Mouse (Mus musculus) gastrocnemius, adult 2 months (tissue): ENCODE data around the gene Nox4. TPM values are rescaled to one million over a fixed set of nuclear protein-coding genes. Genes with fewer than 3 reads are reported as not detected.
"Not testable (repeated sequence)": the region's sequence is repeated elsewhere in the genome, so short reads cannot be mapped to it uniquely, and the experiment has no call there.

ENCODE experiments used
- DNase-seq: peaks from one replicate; pipeline ENCODE4 v3.0.0; 2022
- H3K27ac ChIP-seq: fragments of 200-600 bp; 2 replicates; pipeline ENCODE4 v1.8.1; 2022; ENCODE audit warnings: mild to moderate bottlenecking
- H3K4me3 ChIP-seq: fragments of 200-600 bp; 2 replicates; pipeline ENCODE4 v1.8.1; 2022; ENCODE audit warnings: mild to moderate bottlenecking, moderate library complexity
- CTCF ChIP-seq: fragments of 200-600 bp; IDR thresholded peaks from 2 replicates; pipeline ENCODE4 v1.8.1; 2022; ENCODE audit warnings: antibody characterized with exemption, mild to moderate bottlenecking, moderate library complexity
- intact Hi-C: fragments of 180-260 bp; cut with DNase I; formaldehyde crosslinking; loops from one replicate; pipeline ENCODE4 v1.15.1; 2025
- total RNA-seq, 2 experiments: library from RNA; stranded (reverse); gene quantifications; 2 replicates each; pipeline ENCODE4 v1.2.3; 2021

Gene Nox4
- total RNA-seq, 2 experiments from 2014 or later, result 2.2 to 2.4 TPM

DNA sequence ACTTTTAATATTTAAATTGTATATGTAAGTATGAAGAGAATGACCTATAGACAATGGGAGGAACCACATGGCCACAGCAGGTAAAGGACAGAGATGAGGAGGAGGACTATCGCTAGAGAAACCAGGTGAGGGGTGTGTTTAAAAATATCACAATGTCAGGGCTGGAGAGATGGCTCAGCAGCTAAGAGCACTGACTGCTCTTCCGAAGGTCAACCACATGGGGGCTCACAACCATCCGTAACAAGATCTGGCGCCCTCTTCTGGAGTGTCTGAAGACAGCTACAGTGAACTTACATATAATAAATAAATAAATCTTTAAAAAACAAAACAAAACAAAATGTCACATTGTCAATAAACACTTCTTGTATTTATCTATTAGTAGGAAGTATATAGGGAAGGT lies 165.5 kb downstream of the Nox4 start:
- DNase-seq, result peak; percentile 20
- H3K27ac ChIP-seq, intact Hi-C loops, H3K4me3 ChIP-seq: not testable (repeated sequence)
- peak; percentile 62 for TF ChIP-seq CTCF

DNA sequence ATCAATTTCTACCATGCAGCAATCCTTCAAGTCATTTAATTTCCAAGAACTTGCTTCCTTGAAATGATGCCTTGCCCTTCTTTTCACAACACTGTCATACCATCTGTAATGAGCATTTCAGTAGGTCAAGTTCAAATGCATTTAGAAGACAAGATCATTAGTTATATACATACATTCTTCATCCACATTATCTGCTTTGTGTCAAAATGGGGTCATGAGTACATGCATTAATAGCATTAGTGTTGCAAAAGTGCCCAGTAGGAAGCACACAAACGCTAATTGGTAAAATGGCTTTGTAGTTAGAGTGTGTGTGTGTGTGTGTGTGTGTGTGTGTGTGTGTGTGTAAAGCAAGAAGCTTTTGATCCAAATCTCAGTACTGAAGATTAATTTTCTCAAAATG lies 167.4 kb downstream of the Nox4 start:
- intact Hi-C loops, result no loop called here
- TF ChIP-seq CTCF, result no peak
- no peak for DNase-seq
- Histone ChIP-seq H3K4me3 (no peak overlapping the region), H3K27ac (no peak overlapping the region)

Other genes with a start within 250 kb of the Nox4 start
- gene Vmn2r79, start 250.0 kb upstream of the Nox4 start, total RNA-seq, result under 1 TPM in 1 of 2 experiments, not detected in 1; 0.03 TPM
- not detected for gene Tyr, start 247.4 kb downstream of the Nox4 start, total RNA-seq